Mouse (Mus musculus) retina, embryonic 14.5 days (tissue): ENCODE measurements around the gene Cacng7.

Experiments
- DNase-seq: peaks from one replicate; pipeline ENCODE4 v3.0.0-alpha.2; 2015; ENCODE audit warnings: low spot score

Gene Cacng7

DNA sequence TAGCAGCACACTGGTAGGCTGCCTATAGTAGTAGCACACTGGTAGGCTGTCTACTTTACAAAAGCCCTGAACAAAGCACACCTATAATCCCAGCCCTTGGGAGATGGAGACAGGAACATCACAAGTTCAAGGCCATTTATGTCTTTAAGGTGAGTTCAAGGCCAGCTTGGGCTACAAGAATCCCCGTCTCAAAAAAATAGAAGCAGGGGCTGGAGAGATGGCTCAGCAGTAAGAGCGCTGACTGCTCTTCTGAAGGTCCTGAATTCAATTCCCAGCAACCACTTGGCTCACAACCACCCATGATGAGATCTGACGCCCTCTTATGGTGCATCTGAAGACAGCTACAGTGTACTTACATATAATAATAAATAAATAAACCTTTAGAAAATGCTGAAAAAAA, 12.5 kb downstream of the Cacng7 start:
- no peak for DNase-seq

- DNase-seq, result peak; percentile 25
Observed at GRCm38 (mm10) chr7:3347366-3348287, 14.9 kb downstream of the Cacng7 start.

GRCm38 (mm10) chr7:3348326-3348725, 15.6 kb downstream of the Cacng7 start:
- DNase-seq, result no peak

- DNase-seq, result no peak
Observed at GRCm38 (mm10) chr7:3349775-3350174, 17.0 kb downstream of the Cacng7 start.

DNA sequence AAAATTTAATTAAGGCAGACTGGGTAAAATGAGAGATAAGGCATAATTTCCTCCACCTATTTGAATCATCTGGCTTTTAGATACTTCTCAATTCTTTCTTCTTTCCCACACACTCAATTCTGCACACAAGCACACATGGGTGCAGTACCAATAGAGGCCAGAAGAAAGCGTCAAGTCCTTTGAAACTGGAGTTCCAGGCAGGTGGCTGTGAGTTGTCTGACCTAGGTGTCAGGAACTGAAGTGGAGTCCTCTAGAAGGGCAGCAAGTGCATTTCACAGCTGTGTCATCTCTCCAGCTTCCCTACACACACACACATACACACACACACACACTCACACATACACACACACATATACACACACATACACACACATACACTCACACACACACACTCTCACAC, 18.8 kb downstream of the Cacng7 start:
- no peak for DNase-seq

GRCm38 (mm10) chr7:3354850-3355249, 22.1 kb downstream of the Cacng7 start:
- DNase-seq, result no peak

- no peak for DNase-seq
Observed at GRCm38 (mm10) chr7:3360678-3361077, 27.9 kb downstream of the Cacng7 start.

GRCm38 (mm10) chr7:3365547-3366279, 33.0 kb downstream of the Cacng7 start:
- DNase-seq, result no peak

DNA sequence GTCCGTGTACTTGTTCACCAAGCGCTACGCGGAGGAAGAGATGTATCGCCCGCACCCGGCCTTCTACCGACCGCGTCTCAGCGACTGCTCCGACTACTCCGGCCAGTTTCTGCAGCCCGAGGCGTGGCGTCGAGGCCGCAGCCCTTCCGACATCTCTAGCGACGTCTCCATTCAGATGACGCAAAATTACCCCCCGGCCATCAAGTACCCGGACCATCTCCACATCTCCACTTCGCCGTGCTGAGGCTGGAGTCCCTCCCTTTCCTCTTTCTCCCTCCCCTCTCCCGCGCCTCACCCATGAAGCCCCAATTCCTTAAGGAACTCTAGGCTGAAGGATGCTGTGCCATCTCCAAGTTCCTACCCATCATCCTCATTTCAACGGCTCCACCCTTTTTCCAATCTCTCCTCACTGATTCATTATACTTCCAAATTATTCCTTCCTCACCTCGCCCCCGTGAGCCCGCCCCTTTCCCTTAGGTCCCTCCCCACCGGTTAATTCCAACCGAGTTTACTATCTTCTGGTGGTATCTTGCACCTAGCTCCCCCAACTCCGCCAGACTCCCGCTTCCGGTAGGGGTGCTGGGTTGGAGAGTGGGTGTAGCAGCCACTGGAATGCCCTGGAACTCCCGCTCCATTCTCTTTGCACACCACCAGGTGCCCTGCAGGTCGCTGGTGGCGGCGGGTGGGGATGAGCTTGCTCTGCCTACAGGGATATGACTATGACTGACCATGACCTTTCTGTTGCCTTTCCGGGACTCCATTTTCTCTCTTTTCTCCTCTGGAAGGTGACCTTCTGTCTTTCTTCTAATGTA, 34.2 kb downstream of the Cacng7 start:
- no peak for DNase-seq

- DNase-seq, result no peak
Observed at GRCm38 (mm10) chr7:3367569-3367968, 34.8 kb downstream of the Cacng7 start.

GRCm38 (mm10) chr7:3368311-3368710, 35.6 kb downstream of the Cacng7 start:
- no peak for DNase-seq

- no peak for DNase-seq
Observed at GRCm38 (mm10) chr7:3369189-3369588, 36.4 kb downstream of the Cacng7 start.

DNA sequence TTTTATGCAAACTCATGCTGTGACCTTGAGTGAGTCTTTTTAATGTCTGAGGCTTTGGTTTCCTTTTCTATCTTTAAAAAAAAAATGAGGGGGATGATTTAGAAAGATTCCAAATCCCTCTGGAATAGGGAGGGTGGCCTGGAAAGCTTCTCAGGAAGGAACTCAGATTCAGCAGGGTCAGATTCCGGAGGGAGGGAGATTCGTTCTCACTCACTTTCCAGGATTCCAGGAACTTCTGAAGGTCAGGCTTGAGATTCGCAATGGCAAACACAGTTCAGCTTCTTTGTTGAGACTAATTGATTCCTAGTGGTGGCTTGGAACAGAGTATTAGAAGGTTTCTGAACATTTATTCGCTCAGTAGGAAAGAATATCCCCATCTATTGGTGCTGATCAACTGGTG, 37.7 kb downstream of the Cacng7 start:
- no peak for DNase-seq

- DNase-seq, result no peak
Observed at GRCm38 (mm10) chr7:3372376-3372775, 39.6 kb downstream of the Cacng7 start.

- DNase-seq, result no peak
Observed at GRCm38 (mm10) chr7:3373754-3374153, 41.0 kb downstream of the Cacng7 start.

- DNase-seq, result peak; percentile 67
Observed at GRCm38 (mm10) chr7:3376831-3377230, 44.1 kb downstream of the Cacng7 start.

GRCm38 (mm10) chr7:3382123-3382522, 49.4 kb downstream of the Cacng7 start:
- no peak for DNase-seq

- no peak for DNase-seq
Observed at GRCm38 (mm10) chr7:3384807-3385319, 52.1 kb downstream of the Cacng7 start.

- DNase-seq, result no peak
Observed at GRCm38 (mm10) chr7:3386036-3386730, 53.4 kb downstream of the Cacng7 start.

- DNase-seq, result no peak
Observed at GRCm38 (mm10) chr7:3387761-3388160, 55.0 kb downstream of the Cacng7 start.

GRCm38 (mm10) chr7:3388885-3389284, 56.1 kb downstream of the Cacng7 start:
- no peak for DNase-seq
